Mouse (Mus musculus): ENCODE measurements around the gene Akr1e1.

DNA sequence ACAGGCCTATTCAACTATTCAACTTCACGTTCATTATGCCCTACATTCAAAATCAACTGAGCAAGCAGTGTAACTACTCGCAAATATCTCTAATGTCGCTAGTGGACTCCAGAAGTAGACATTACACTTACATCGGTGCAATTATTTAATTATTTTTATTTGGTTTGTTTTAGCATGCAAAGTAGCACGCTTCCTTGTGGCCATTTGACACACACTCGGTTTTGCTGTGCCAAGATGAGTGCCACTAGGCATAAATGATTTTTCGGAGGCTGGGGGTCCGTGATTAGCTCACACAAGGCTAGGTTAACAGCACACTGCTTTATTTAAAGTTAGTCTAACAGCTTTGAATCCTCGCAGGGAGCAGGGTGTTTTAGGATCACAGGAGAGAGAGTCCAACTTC lies 444 bp downstream of the Akr1e1 start:
- TF ChIP-seq CTCF (IDR thresholded peaks at IDR 0.05; ENCODE audit: insufficient read depth, low read depth, low read length): no peak
- no peak for TF ChIP-seq POLR2A (IDR thresholded peaks at IDR 0.05; ENCODE audit: insufficient read depth, low read depth, low read length)
